Mouse (Mus musculus) kidney, adult 2 months (tissue): Measurements from ENCODE around the gene Fez1. TPM values are rescaled to one million over a fixed set of nuclear protein-coding genes. Genes with fewer than 3 reads are reported as not detected.

ENCODE experiments used
- DNase-seq: peaks from one replicate; pipeline ENCODE4 v3.0.0; 2021
- H3K27ac ChIP-seq: fragments of 200-500 bp; 2 replicates; pipeline ENCODE4 v1.5.1; 2012; ENCODE audit warnings: low read depth, low read length, control low read depth, inconsistent platforms; ENCODE audit not compliant: insufficient read depth
- H3K27me3 ChIP-seq: fragments of 200-500 bp; replicated peaks from 2 replicates; pipeline ENCODE4 v1.6.1; 2012; ENCODE audit warnings: mild to moderate bottlenecking, moderate library complexity, low read length, inconsistent platforms; ENCODE audit not compliant: control insufficient read depth, insufficient read depth
- H3K36me3 ChIP-seq: fragments of 200-500 bp; 2 replicates; pipeline ENCODE4 v1.6.1; 2012; ENCODE audit warnings: mild to moderate bottlenecking, moderate library complexity, low read length, inconsistent platforms; ENCODE audit not compliant: control insufficient read depth, insufficient read depth
- H3K4me1 ChIP-seq: fragments of 200-500 bp; 2 replicates; pipeline ENCODE4 v1.6.1; 2011; ENCODE audit warnings: low read length; ENCODE audit not compliant: control insufficient read depth, insufficient read depth
- H3K4me3 ChIP-seq: fragments of 200-500 bp; 2 replicates; pipeline ENCODE4 v1.5.1; 2011; ENCODE audit warnings: mild to moderate bottlenecking, low read depth, low read length, control low read depth; ENCODE audit not compliant: insufficient read depth
- CTCF ChIP-seq: fragments of 200-500 bp; conservative IDR thresholded peaks from 2 replicates; pipeline ENCODE4 v1.5.1; 2011; ENCODE audit warnings: low read depth, mild to moderate bottlenecking, control low read depth, low read length, moderate library complexity, mixed read lengths; ENCODE audit not compliant: insufficient read depth, insufficient read length
- POLR2A ChIP-seq: fragments of 200-500 bp; IDR thresholded peaks from one replicate; pipeline ENCODE4 v1.6.1; 2011; ENCODE audit warnings: low read depth, low read length, control low read depth
- WGBS: fragments of 180-500 bp; shearing (Covaris S2); methylation state at CpG from one replicate; pipeline ENCODE4 v1.1.7; 2018; 5-methylcytosine and 5-hydroxymethylcytosine counted together
- polyA plus RNA-seq: library from polyadenylated mRNA; depleted of rRNA; stranded (reverse); fragments of >200 nt; gene quantifications from 2 replicates; pipeline ENCODE4 v1.2.3, GENCODE M21; 2012

Fez1 gene
- polyA plus RNA-seq, 1 experiment: 0.33 TPM

- no peaks in the 10 kb centered on the region for H3K36me3 ChIP-seq
- TF ChIP-seq POLR2A: no peak
- no peak for TF ChIP-seq CTCF
- 62% methylated on average over 4 of the region's 4 CpGs for whole genome bisulfite sequencing
These were observed 2.8 kb upstream of the Fez1 start for GRCm38 (mm10) chr9:36818905-36819304.

GRCm38 (mm10) chr9:36820969-36821643 lies 558 bp upstream of the Fez1 start:
- no peak overlapping the region for H3K27ac ChIP-seq
- 48% methylated on average over 9 of the region's 9 CpGs for WGBS
- H3K27me3 ChIP-seq: no peaks in the 10 kb centered on the region
- H3K4me1 ChIP-seq: no peaks in the 10 kb centered on the region
- no peak for DNase-seq
- no peak for TF ChIP-seq POLR2A
- no peak for TF ChIP-seq CTCF
- H3K4me3 ChIP-seq: no peak overlapping the region
- no peaks in the 10 kb centered on the region for H3K36me3 ChIP-seq

More at GRCm38 (mm10) chr9:36818905-36819304, 2.8 kb upstream of the Fez1 start:
- Histone ChIP-seq H3K27me3 (no peaks in the 10 kb centered on the region), H3K4me1 (no peaks in the 10 kb centered on the region), H3K4me3 (no peak overlapping the region), H3K27ac (no peak overlapping the region)
- DNase-seq: no peak

GRCm38 (mm10) chr9:36822024-36822423 lies 360 bp downstream of the Fez1 start:
- no peak for TF ChIP-seq CTCF
- TF ChIP-seq POLR2A: no peak
- 37% methylated on average over 2 of the region's 2 CpGs for WGBS

GRCm38 (mm10) chr9:36826612-36827363 lies 5.1 kb downstream of the Fez1 start:
- Histone ChIP-seq H3K36me3 (no peaks in the 10 kb centered on the region), H3K27me3 (no peaks in the 10 kb centered on the region), H3K4me1 (no peaks in the 10 kb centered on the region), H3K27ac (no peak overlapping the region), H3K4me3 (no peak overlapping the region)
- DNase-seq: no peak
- TF ChIP-seq CTCF (no peak), POLR2A (no peak)
- WGBS: 51% methylated on average over 2 of the region's 2 CpGs

More at GRCm38 (mm10) chr9:36822024-36822423, 360 bp downstream of the Fez1 start:
- Histone ChIP-seq H3K36me3 (no peaks in the 10 kb centered on the region), H3K27me3 (no peaks in the 10 kb centered on the region), H3K27ac (no peak overlapping the region), H3K4me3 (no peak overlapping the region), H3K4me1 (no peaks in the 10 kb centered on the region)
- DNase-seq: no peak

GRCm38 (mm10) chr9:36831401-36831800 lies 9.7 kb downstream of the Fez1 start:
- no peak for DNase-seq
- TF ChIP-seq POLR2A: no peak
- no peak for TF ChIP-seq CTCF
- WGBS: 63% methylated on average over 6 of the region's 6 CpGs
- Histone ChIP-seq H3K27ac (no peak overlapping the region), H3K36me3 (no peaks in the 10 kb centered on the region), H3K4me1 (no peaks in the 10 kb centered on the region), H3K4me3 (no peak overlapping the region), H3K27me3 (peaks cover 2% of the 10 kb centered on the region)

- H3K36me3 ChIP-seq: no peaks in the 10 kb centered on the region
- peaks cover 2% of the 10 kb centered on the region for H3K27me3 ChIP-seq
- 1% methylated on average over 32 of the region's 32 CpGs for WGBS
- H3K4me1 ChIP-seq: no peaks in the 10 kb centered on the region
- peak; percentile 33 for DNase-seq
- no peak overlapping the region for H3K27ac ChIP-seq
- H3K4me3 ChIP-seq: peak overlapping the region; percentile 17
- TF ChIP-seq POLR2A: no peak
These were observed 10.9 kb downstream of the Fez1 start for GRCm38 (mm10) chr9:36832529-36832928.
